Mouse (Mus musculus) MEL (cell line): ENCODE measurements around the gene Nup188. TPM values are rescaled to one million over a fixed set of nuclear protein-coding genes. Genes with fewer than 3 reads are reported as not detected.

Experiments used
- DNase-seq: peaks from one replicate; pipeline ENCODE4 v3.0.0; 2011; ENCODE audit warnings: low read depth, low spot score
- H3K27ac ChIP-seq: 2 replicates; pipeline ENCODE4 v1.5.1; 2012; ENCODE audit warnings: low read depth, mild to moderate bottlenecking, control low read depth, low read length, moderate library complexity; ENCODE audit not compliant: control insufficient read depth
- H3K27me3 ChIP-seq, 2 experiments: fragments of 150-350 bp in 1 of 2; sonication (generic) in 1 of 2; 2 replicates each; pipeline ENCODE4 v1.6.1; 2012; ENCODE audit warnings: low read length in 2 of 2, mild to moderate bottlenecking in 2 of 2, improper control_type of control experiment in 1 of 2, moderate library complexity in 1 of 2; ENCODE audit not compliant: insufficient read depth in 2 of 2, control insufficient read depth in 1 of 2
- H3K36me3 ChIP-seq, 2 experiments: 2 replicates each; pipeline ENCODE4 v1.6.1; 2012 to 2014; ENCODE audit warnings: low read length in 2 of 2, improper control_type of control experiment in 1 of 2, inconsistent platforms in 1 of 2, mild to moderate bottlenecking in 1 of 2; ENCODE audit not compliant: insufficient read depth in 2 of 2, control insufficient read depth in 1 of 2
- H3K4me1 ChIP-seq, 2 experiments: fragments of 150-350 bp in 1 of 2; sonication (generic) in 1 of 2; 2 replicates each; pipeline ENCODE4 v1.6.1; 2012; ENCODE audit warnings: low read length in 2 of 2, improper control_type of control experiment in 1 of 2, mild to moderate bottlenecking in 1 of 2; ENCODE audit not compliant: insufficient read depth in 2 of 2, control insufficient read depth in 1 of 2
- H3K4me3 ChIP-seq, 2 experiments: fragments of 150-350 bp in 1 of 2; sonication (generic) in 1 of 2; 2 replicates each; pipeline ENCODE4 v1.5.1; 2012; ENCODE audit warnings: low read depth in 2 of 2, low read length in 2 of 2, mild to moderate bottlenecking in 2 of 2, moderate library complexity in 2 of 2, control low read depth in 1 of 2, improper control_type of control experiment in 1 of 2; ENCODE audit not compliant: control insufficient read depth in 1 of 2, insufficient read depth in 1 of 2
- H3K79me2 ChIP-seq: 2 replicates; pipeline ENCODE4 v1.6.1; 2012; ENCODE audit warnings: mild to moderate bottlenecking, low read length, moderate library complexity; ENCODE audit not compliant: control insufficient read depth, poor library complexity, insufficient read depth
- H3K9ac ChIP-seq: 2 replicates; pipeline ENCODE4 v1.6.1; 2012; ENCODE audit warnings: low read depth, mild to moderate bottlenecking, control low read depth, low read length, moderate library complexity; ENCODE audit not compliant: control insufficient read depth, poor library complexity, severe bottlenecking
- H3K9me3 ChIP-seq: fragments of 150-350 bp; sonication (generic); replicated peaks from 2 replicates; pipeline ENCODE4 v1.6.1; 2012; ENCODE audit warnings: mild to moderate bottlenecking, low read length, improper control_type of control experiment, moderate library complexity; ENCODE audit not compliant: insufficient read depth
- BHLHE40 ChIP-seq: IDR thresholded peaks from 2 replicates; pipeline ENCODE4 v1.6.1; 2012; ENCODE audit warnings: low read depth, mild to moderate bottlenecking, inconsistent platforms, low read length, improper control_type of control experiment, borderline replicate concordance
- CHD1 ChIP-seq: IDR thresholded peaks from 2 replicates; pipeline ENCODE4 v1.6.1; 2012; ENCODE audit warnings: low read depth, mild to moderate bottlenecking, inconsistent platforms, low read length, improper control_type of control experiment
- CTCF ChIP-seq, 3 experiments: IDR thresholded peaks in 2 of 3; conservative IDR thresholded peaks in 1 of 3; 2 replicates each; pipeline ENCODE4 v1.5.1; 2011 to 2012; ENCODE audit warnings: low read length in 3 of 3, low read depth in 2 of 3, mild to moderate bottlenecking in 2 of 3, improper control_type of control experiment in 1 of 3, inconsistent platforms in 1 of 3, mixed read lengths in 1 of 3, moderate library complexity in 1 of 3; ENCODE audit not compliant: control insufficient read depth in 1 of 3, insufficient read depth in 1 of 3, poor library complexity in 1 of 3, severe bottlenecking in 1 of 3
- EP300 ChIP-seq, 2 experiments: IDR thresholded peaks; 2 replicates each; pipeline ENCODE4 v1.6.1; 2011; ENCODE audit warnings: improper control_type of control experiment in 2 of 2, low read length in 2 of 2, low read depth in 1 of 2, mild to moderate bottlenecking in 1 of 2
- GABPA ChIP-seq: IDR thresholded peaks from 2 replicates; pipeline ENCODE4 v1.6.1; 2012; ENCODE audit warnings: low read depth, mild to moderate bottlenecking, inconsistent platforms, low read length, improper control_type of control experiment, moderate library complexity
- GATA1 ChIP-seq: IDR thresholded peaks from 2 replicates; pipeline ENCODE4 v1.6.1; 2011; ENCODE audit warnings: low read depth, low read length, improper control_type of control experiment
- JUND ChIP-seq: IDR thresholded peaks from 2 replicates; pipeline ENCODE4 v1.6.1; 2011; ENCODE audit warnings: low read depth, mild to moderate bottlenecking, improper control_type of control experiment, low read length
- KAT2A ChIP-seq: conservative IDR thresholded peaks from 2 replicates; pipeline ENCODE4 v1.6.1; 2012; ENCODE audit warnings: low read depth, low read length, improper control_type of control experiment, inconsistent platforms
- MAFK ChIP-seq: IDR thresholded peaks from 2 replicates; pipeline ENCODE4 v1.6.1; 2011; ENCODE audit warnings: low read depth, mild to moderate bottlenecking, low read length, improper control_type of control experiment, borderline replicate concordance
- MAX ChIP-seq: IDR thresholded peaks from 2 replicates; pipeline ENCODE4 v1.6.1; 2011; ENCODE audit warnings: low read length, improper control_type of control experiment
- MEF2A ChIP-seq: IDR thresholded peaks from 2 replicates; pipeline ENCODE4 v1.6.1; 2014; ENCODE audit warnings: low read depth, mild to moderate bottlenecking, inconsistent platforms, low read length, improper control_type of control experiment; ENCODE audit not compliant: poor library complexity, insufficient replicate concordance, severe bottlenecking; ENCODE audit errors: extremely low read depth
- MYB ChIP-seq: IDR thresholded peaks from 2 replicates; pipeline ENCODE4 v1.6.1; 2011; ENCODE audit warnings: mild to moderate bottlenecking, low read depth, low read length, improper control_type of control experiment
- POLR2A ChIP-seq, 2 experiments: IDR thresholded peaks; 2 replicates each; pipeline ENCODE4 v1.6.1; 2011 to 2012; ENCODE audit warnings: low read length in 2 of 2, mild to moderate bottlenecking in 2 of 2, control low read depth in 1 of 2, improper control_type of control experiment in 1 of 2, low read depth in 1 of 2, moderate library complexity in 1 of 2; ENCODE audit not compliant: control insufficient read depth in 1 of 2, insufficient read depth in 1 of 2, poor library complexity in 1 of 2
- POLR2AphosphoS2 ChIP-seq: IDR thresholded peaks from 2 replicates; pipeline ENCODE4 v1.6.1; 2011; ENCODE audit warnings: low read length, improper control_type of control experiment
- POLR2AphosphoS5 ChIP-seq: IDR thresholded peaks from 2 replicates; pipeline ENCODE4 v1.6.1; 2012; ENCODE audit warnings: low read depth, borderline replicate concordance, mild to moderate bottlenecking, inconsistent platforms, low read length, moderate library complexity, mixed read lengths
- RCOR1 ChIP-seq: IDR thresholded peaks from 2 replicates; pipeline ENCODE4 v1.6.1; 2012; ENCODE audit warnings: low read depth, mild to moderate bottlenecking, inconsistent platforms, low read length, improper control_type of control experiment
- UBTF ChIP-seq: IDR thresholded peaks from 2 replicates; pipeline ENCODE4 v1.6.1; 2012; ENCODE audit warnings: low read depth, mild to moderate bottlenecking, inconsistent platforms, low read length, improper control_type of control experiment, moderate library complexity, borderline replicate concordance; ENCODE audit not compliant: insufficient read depth
- USF1 ChIP-seq: IDR thresholded peaks from 2 replicates; pipeline ENCODE4 v1.6.1; 2014; ENCODE audit warnings: low read depth, mild to moderate bottlenecking, inconsistent platforms, low read length, improper control_type of control experiment, moderate library complexity
- USF2 ChIP-seq, 2 experiments: IDR thresholded peaks; 2 replicates each; pipeline ENCODE4 v1.6.1; 2011 to 2012; ENCODE audit warnings: improper control_type of control experiment in 2 of 2, low read length in 2 of 2, borderline replicate concordance in 1 of 2, inconsistent platforms in 1 of 2, low read depth in 1 of 2, mild to moderate bottlenecking in 1 of 2; ENCODE audit not compliant: insufficient read depth in 1 of 2
- ZC3H11A ChIP-seq: IDR thresholded peaks from 2 replicates; pipeline ENCODE4 v1.6.1; 2012; ENCODE audit warnings: low read depth, mild to moderate bottlenecking, inconsistent platforms, low read length, improper control_type of control experiment
- ZNF384 ChIP-seq: IDR thresholded peaks from 2 replicates; pipeline ENCODE4 v1.6.1; 2012; ENCODE audit warnings: low read depth, mild to moderate bottlenecking, inconsistent platforms, low read length, improper control_type of control experiment
- polyA plus RNA-seq, 2 experiments: library from polyadenylated mRNA; stranded (reverse) in 1 of 2; unstranded in 1 of 2; fragments of >175 nt in 1 of 2; fragments of >200 nt in 1 of 2; gene quantifications; 2 replicates each; pipeline versions ENCODE4 v1.2.1 to v1.2.4; 2012; ENCODE audit warnings: low replicate concordance in 2 of 2, low read depth in 1 of 2; ENCODE audit not compliant: insufficient read length in 2 of 2, insufficient read depth in 1 of 2, missing spikeins in 1 of 2
- total RNA-seq: library from RNA; depleted of rRNA; stranded (reverse); fragments of 300-350 nt; gene quantifications from 2 replicates; pipeline ENCODE4 v1.2.3, GENCODE M21; 2012

The Nup188 gene
- total and polyA plus RNA-seq, 3 experiments = 58.6 to 119 TPM; not detected in 1

DNA sequence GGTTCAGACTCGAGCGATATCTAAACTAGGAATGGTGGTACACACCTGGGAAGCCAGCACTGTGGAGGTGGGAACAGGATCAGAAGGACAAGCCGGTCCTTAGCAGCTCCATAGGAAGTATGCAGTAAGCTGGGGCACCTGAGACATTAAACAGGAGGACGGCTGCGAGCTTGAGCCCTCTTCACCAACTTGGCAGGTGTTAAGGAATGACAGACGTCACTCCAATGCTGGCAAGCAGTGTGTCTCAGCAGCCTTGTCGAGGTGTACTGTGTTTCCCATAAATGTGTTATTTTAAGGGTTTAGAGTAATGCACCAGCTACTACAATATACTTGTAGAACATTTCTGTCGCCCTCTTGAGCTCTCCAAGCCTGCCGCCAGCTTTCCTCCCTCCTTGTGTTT is 100.7 kb downstream of the Nup188 start:
- H3K79me2 ChIP-seq = no peaks in the 10 kb centered on the region
- H3K36me3 ChIP-seq = peaks cover 0 to 3% of the 10 kb centered on the region in 2 experiments; a peak in 2 of 4 replicates
- no peaks in the 10 kb centered on the region for H3K27me3 ChIP-seq
- H3K4me1 ChIP-seq = peaks cover 0 to 6% of the 10 kb centered on the region in 2 experiments; a peak in 2 of 4 replicates
- no peaks in the 10 kb centered on the region for H3K9me3 ChIP-seq
- H3K9ac ChIP-seq = no peak overlapping the region
- no peak overlapping the region for H3K4me3 ChIP-seq
- no peak overlapping the region for H3K27ac ChIP-seq
- TF ChIP-seq MAFK (no peak), GABPA (no peak), RCOR1 (no peak), ZNF384 (no peak), USF2 (IDR thresholded peaks at IDR 0.05; ENCODE audit: borderline replicate concordance in 1 of 2, insufficient read depth in 1 of 2, low read depth in 1 of 2, low read length in 2 of 2) (no peak), BHLHE40 (no peak), MAX (no peak), USF1 (no peak), POLR2AphosphoS5 (no peak), JUND (no peak), ZC3H11A (no peak), CHD1 (no peak), GATA1 (no peak), POLR2AphosphoS2 (no peak), EP300 (IDR thresholded peaks at IDR 0.05; ENCODE audit: low read depth in 1 of 2, low read length in 2 of 2) (no peak), POLR2A (IDR thresholded peaks at IDR 0.05; ENCODE audit: control insufficient read depth in 1 of 2, insufficient read depth in 1 of 2, low read depth in 1 of 2, low read length in 2 of 2, poor library complexity in 1 of 2) (no peak), UBTF (no peak), MYB (no peak), MEF2A (no peak)
- no peak for DNase-seq

DNA sequence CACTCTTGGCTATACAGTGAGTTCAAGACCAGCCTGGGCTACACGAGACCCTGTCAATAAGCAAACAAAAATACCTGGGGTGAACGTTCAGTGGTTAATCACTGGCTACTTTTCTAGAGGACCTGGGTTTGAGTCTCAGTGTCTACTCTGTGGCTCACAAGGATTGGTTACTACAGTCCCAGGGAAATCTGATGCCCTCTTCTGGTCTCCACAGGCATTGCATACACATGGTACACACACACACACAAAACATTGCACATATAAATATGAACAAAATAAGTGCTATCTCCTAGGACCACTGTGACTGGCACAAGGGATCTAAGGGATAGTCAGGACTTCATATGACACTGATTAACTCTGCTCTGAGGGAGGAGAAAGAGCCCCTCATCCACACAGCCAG is 102.8 kb downstream of the Nup188 start:
- Histone ChIP-seq H3K4me3 (no peak overlapping the region), H3K27me3 (no peaks in the 10 kb centered on the region), H3K9me3 (no peaks in the 10 kb centered on the region), H3K9ac (no peak overlapping the region), H3K36me3 (peaks cover 0 to 3% of the 10 kb centered on the region in 2 experiments; a peak in 2 of 4 replicates), H3K79me2 (peaks cover 7% of the 10 kb centered on the region), H3K27ac (no peak overlapping the region), H3K4me1 (peaks cover 0 to 6% of the 10 kb centered on the region in 2 experiments; a peak in 2 of 4 replicates)
- DNase-seq = peak; percentile 32
- TF ChIP-seq KAT2A = no peak
- TF ChIP-seq CTCF (IDR thresholded peaks at IDR 0.05 in 2 of 3, conservative IDR thresholded peaks at IDR 0.05 in 1 of 3; ENCODE audit: control insufficient read depth in 1 of 3, insufficient read depth in 1 of 3, low read depth in 2 of 3, low read length in 3 of 3, poor library complexity in 1 of 3, severe bottlenecking in 1 of 3) = peak; percentile 22 to 46 (median 27); a peak in 4 of 6 replicates
